In the genomic region with DNA sequence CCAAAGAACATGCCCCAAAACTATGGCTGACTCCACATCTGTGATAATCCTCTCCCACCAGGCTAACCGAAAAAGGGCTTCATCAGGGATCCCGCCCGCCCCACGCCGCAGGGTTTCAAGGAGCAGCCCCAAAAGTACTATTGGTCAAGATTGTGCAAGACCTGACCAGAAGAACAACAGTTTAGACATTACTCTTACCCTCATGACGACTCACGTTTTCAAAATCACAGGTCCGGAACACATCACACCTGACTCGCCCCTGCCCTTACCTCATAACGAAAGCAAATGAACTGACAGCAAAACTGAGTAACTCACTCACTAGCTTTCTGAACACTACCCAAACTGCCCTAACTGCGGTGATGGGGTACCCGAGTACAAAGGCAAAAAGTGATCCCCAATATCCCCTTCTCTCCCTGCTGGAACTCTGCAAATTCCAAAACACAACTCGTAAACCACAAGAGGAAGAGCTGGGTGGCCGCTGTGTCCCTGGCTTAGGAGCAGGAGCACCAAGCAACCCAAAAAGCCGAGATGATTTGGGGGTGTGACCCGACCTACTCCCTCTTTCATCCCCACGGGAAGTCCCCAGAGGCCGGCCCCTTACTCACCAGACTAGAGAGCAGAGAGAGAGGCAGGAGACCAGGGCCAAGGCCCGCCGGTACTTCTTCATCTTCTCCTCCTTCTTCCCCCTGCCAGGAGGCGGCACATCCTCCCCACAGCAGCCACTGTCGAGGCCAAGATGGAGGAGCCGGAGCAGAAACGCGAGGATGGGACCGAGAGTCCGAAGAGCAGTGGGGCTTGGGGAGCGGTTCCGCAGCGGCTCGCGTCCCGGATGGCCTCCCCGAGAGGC, we compare ENCODE assay signal across 8 mouse cellular contexts. TPM values are rescaled to one million over a fixed set of nuclear protein-coding genes. Genes with fewer than 3 reads are reported as not detected.
DNase-seq lines count a peak whose midpoint lies in the region; ATAC-seq and TF ChIP-seq lines count a peak whose summit lies in the region.

No protein-coding gene starts in this region.

- peak; percentile 33 for DNase-seq in kidney, adult 11 months
- no peak for DNase-seq in kidney, adult 18-20 months
- peak; percentile 28 for DNase-seq in G1E (ENCODE audit: low spot score)
- DNase-seq in embryonic facial prominence, embryonic 14.5 days (ENCODE audit: low spot score): peak; percentile 63
- peak; percentile 70 for DNase-seq in intestine, embryonic 14.5 days (ENCODE audit: low spot score)
- DNase-seq in liver, postnatal 0 days: peak; percentile 50
- DNase-seq in neural tube, embryonic 11.5 days (ENCODE audit: low spot score): peak; percentile 25
- DNase-seq in left cerebral cortex, adult 11 months (ENCODE audit: low spot score): no peak

- H3K9me3 ChIP-seq in G1E (replicated peaks): no peaks in the 10 kb centered on the region
- H3K9me3 ChIP-seq in embryonic facial prominence, embryonic 14.5 days (ENCODE audit: control insufficient read depth, low read length): no peaks in the 10 kb centered on the region
- H3K9me3 ChIP-seq in intestine, embryonic 14.5 days (ENCODE audit: control insufficient read depth, low read length): no peaks in the 10 kb centered on the region
- H3K9me3 ChIP-seq in liver, postnatal 0 days (ENCODE audit: low read length): no peaks in the 10 kb centered on the region
- H3K9me3 ChIP-seq in neural tube, embryonic 11.5 days (ENCODE audit: control insufficient read depth, low read length): no peaks in the 10 kb centered on the region

- no peak for TF ChIP-seq CTCF in G1E (IDR thresholded peaks at IDR 0.05; ENCODE audit: low read depth, low read length)
- TF ChIP-seq CTCF in liver, postnatal 0 days (IDR thresholded peaks at IDR 0.05; ENCODE audit: low read depth): peak; percentile 45

- H3K4me2 ChIP-seq in embryonic facial prominence, embryonic 14.5 days (ENCODE audit: low read depth, low read length): peak overlapping the region; percentile 87
- peak overlapping the region; percentile 88 for H3K4me2 ChIP-seq in intestine, embryonic 14.5 days (ENCODE audit: low read length)
- peak overlapping the region; percentile 77 for H3K4me2 ChIP-seq in liver, postnatal 0 days (ENCODE audit: low read depth, low read length)
- peak overlapping the region; percentile 76 for H3K4me2 ChIP-seq in neural tube, embryonic 11.5 days (ENCODE audit: low read depth)

- peak overlapping the region; percentile 96 for H3K4me3 ChIP-seq in G1E (ENCODE audit: low read depth, low read length)
- peak overlapping the region; percentile 87 for H3K4me3 ChIP-seq in embryonic facial prominence, embryonic 14.5 days (ENCODE audit: low read depth, low read length)
- peak overlapping the region; percentile 92 for H3K4me3 ChIP-seq in intestine, embryonic 14.5 days (ENCODE audit: low read depth, low read length)
- H3K4me3 ChIP-seq in liver, postnatal 0 days (ENCODE audit: low read depth, low read length): peak overlapping the region; percentile 91
- peak overlapping the region; percentile 83 for H3K4me3 ChIP-seq in neural tube, embryonic 11.5 days (ENCODE audit: low read depth, low read length)

- peak overlapping the region; percentile 92 for H3K9ac ChIP-seq in embryonic facial prominence, embryonic 14.5 days (ENCODE audit: low read depth, low read length)
- peak overlapping the region; percentile 88 for H3K9ac ChIP-seq in intestine, embryonic 14.5 days (ENCODE audit: low read length)
- H3K9ac ChIP-seq in liver, postnatal 0 days (replicated peaks): peak overlapping the region; percentile 93
- peak overlapping the region; percentile 90 for H3K9ac ChIP-seq in neural tube, embryonic 11.5 days (ENCODE audit: low read length)

- peak overlapping the region; percentile 98 for H3K27ac ChIP-seq in embryonic facial prominence, embryonic 14.5 days (replicated peaks; ENCODE audit: low read depth, low read length)
- peak overlapping the region; percentile 98 for H3K27ac ChIP-seq in intestine, embryonic 14.5 days (ENCODE audit: low read depth)
- peak overlapping the region; percentile 99 for H3K27ac ChIP-seq in liver, postnatal 0 days (ENCODE audit: low read depth)
- H3K27ac ChIP-seq in neural tube, embryonic 11.5 days (ENCODE audit: low read depth, low read length): peak overlapping the region; percentile 96

- no peaks in the 10 kb centered on the region for H3K27me3 ChIP-seq in G1E (ENCODE audit: insufficient read depth, low read length)
- H3K27me3 ChIP-seq in embryonic facial prominence, embryonic 14.5 days (replicated peaks; ENCODE audit: control insufficient read depth, insufficient read depth, low read length): no peaks in the 10 kb centered on the region
- no peaks in the 10 kb centered on the region for H3K27me3 ChIP-seq in intestine, embryonic 14.5 days (replicated peaks; ENCODE audit: control insufficient read depth, insufficient read depth, low read length)
- no peaks in the 10 kb centered on the region for H3K27me3 ChIP-seq in liver, postnatal 0 days (ENCODE audit: insufficient read depth, low read length)
- H3K27me3 ChIP-seq in neural tube, embryonic 11.5 days (ENCODE audit: control insufficient read depth, insufficient read depth, low read length): no peaks in the 10 kb centered on the region

- WGBS in embryonic facial prominence, embryonic 14.5 days: under 1% methylated on average over 30 of the region's 34 CpGs
- under 1% methylated on average over 33 of the region's 34 CpGs for WGBS in intestine, embryonic 14.5 days
- WGBS in liver, postnatal 0 days (ENCODE audit: insufficient replicate concordance): under 1% methylated on average over 34 of the region's 34 CpGs
- under 1% methylated on average over 34 of the region's 34 CpGs for WGBS in neural tube, embryonic 11.5 days

- peaks cover 27% of the 10 kb centered on the region for H3K4me1 ChIP-seq in G1E (ENCODE audit: insufficient read depth, low read depth, low read length)
- peaks cover 20% of the 10 kb centered on the region for H3K4me1 ChIP-seq in embryonic facial prominence, embryonic 14.5 days (ENCODE audit: control insufficient read depth, insufficient read depth, low read length)
- peaks cover 25% of the 10 kb centered on the region for H3K4me1 ChIP-seq in intestine, embryonic 14.5 days (replicated peaks; ENCODE audit: control insufficient read depth, insufficient read depth, low read length)
- peaks cover 13% of the 10 kb centered on the region for H3K4me1 ChIP-seq in liver, postnatal 0 days (ENCODE audit: insufficient read depth)
- peaks cover 16% of the 10 kb centered on the region for H3K4me1 ChIP-seq in neural tube, embryonic 11.5 days (ENCODE audit: control insufficient read depth, insufficient read depth, low read length)

- TF ChIP-seq EP300 in liver, postnatal 0 days (IDR thresholded peaks at IDR 0.05; ENCODE audit: low read depth): no peak

- ATAC-seq in G1E (ENCODE audit: extremely low read depth, insufficient number of reproducible peaks, low FRiP score, poor library complexity, severe bottlenecking): no peak
- peak; percentile 35 for ATAC-seq in embryonic facial prominence, embryonic 14.5 days (ENCODE audit: low read depth)
- ATAC-seq in intestine, embryonic 14.5 days (replicated peaks; ENCODE audit: low FRiP score, low TSS enrichment, low read depth): peak; percentile 55
- peak; percentile 15 for ATAC-seq in liver, postnatal 0 days
- peak; percentile 51 for ATAC-seq in neural tube, embryonic 11.5 days (ENCODE audit: insufficient read depth, low FRiP score, low TSS enrichment)

- H3K36me3 ChIP-seq in G1E (replicated peaks): peaks cover 2% of the 10 kb centered on the region
- H3K36me3 ChIP-seq in embryonic facial prominence, embryonic 14.5 days (ENCODE audit: control insufficient read depth, insufficient read depth, low read length): no peaks in the 10 kb centered on the region
- no peaks in the 10 kb centered on the region for H3K36me3 ChIP-seq in intestine, embryonic 14.5 days (ENCODE audit: control insufficient read depth, insufficient read depth, low read length)
- no peaks in the 10 kb centered on the region for H3K36me3 ChIP-seq in liver, postnatal 0 days (replicated peaks; ENCODE audit: insufficient read depth, low read length)
- H3K36me3 ChIP-seq in neural tube, embryonic 11.5 days (ENCODE audit: control insufficient read depth, insufficient read depth, low read length): no peaks in the 10 kb centered on the region

RNA-seq across cellular contexts. Expression of gene Suco, which starts 0.6 kb away (rescaled TPM):
- 74.9 and 90.6 TPM in 2 replicates for total RNA-seq in G1E (2014; fragmentation: Nextera tagmentation)
- total RNA-seq in G1E (2017): 44.7 and 58.9 TPM in 2 replicates
- polyA plus RNA-seq in G1E (2012): 1.7 and 2.0 TPM in 2 replicates
- 27.6 and 28.7 TPM in 2 replicates for polyA plus RNA-seq in embryonic facial prominence, embryonic 14.5 days (2014; fragmentation: Nextera tagmentation; extraction: Ambion mirVana)
- polyA plus RNA-seq in intestine, embryonic 14.5 days (2014; fragmentation: Nextera tagmentation; extraction: Ambion mirVana): 21.0 and 26.6 TPM in 2 replicates
- 6.3 and 8.6 TPM in 2 replicates for polyA plus RNA-seq in liver, postnatal 0 days (2015; fragmentation: Nextera tagmentation; extraction: Ambion mirVana)
- 28.6 and 39.6 TPM in 2 replicates for polyA plus RNA-seq in neural tube, embryonic 11.5 days (2014; fragmentation: Nextera tagmentation; extraction: Ambion mirVana)

Comparison
In these comparisons a context has a peak if more than half of its experiments do, and no peak if none do; other contexts are left out.
1. DNase-seq: peak in kidney, adult 11 months (single experiment), G1E (single experiment), embryonic facial prominence, embryonic 14.5 days (single experiment), intestine, embryonic 14.5 days (single experiment), liver, postnatal 0 days (single experiment) and neural tube, embryonic 11.5 days (single experiment); none in kidney, adult 18-20 months (single experiment) and left cerebral cortex, adult 11 months (single experiment).
2. Peak in every context shown above with its lines, with median percentiles within 50 percentile points of each other: H3K4me3 ChIP-seq, H3K27ac ChIP-seq, H3K4me2 ChIP-seq and H3K9ac ChIP-seq.